Mouse (Mus musculus) G1E (cell line): ENCODE results near the gene Lzts3. TPM values are rescaled to one million over a fixed set of nuclear protein-coding genes. Genes with fewer than 3 reads are reported as not detected.

Experiments used
- ATAC-seq: 2 replicates; pipeline ENCODE4 v1.8.0; 2016; ENCODE audit warnings: mild to moderate bottlenecking; ENCODE audit not compliant: insufficient number of reproducible peaks, poor library complexity, low FRiP score, severe bottlenecking; ENCODE audit errors: extremely low read depth
- DNase-seq: peaks from one replicate; pipeline ENCODE4 v3.0.0; 2012; ENCODE audit warnings: low spot score
- H3K27me3 ChIP-seq: 2 replicates; pipeline ENCODE4 v1.6.1; 2012; ENCODE audit warnings: mild to moderate bottlenecking, low read length, inconsistent platforms; ENCODE audit not compliant: insufficient read depth
- H3K36me3 ChIP-seq: replicated peaks from 2 replicates; pipeline ENCODE3; 2012; ENCODE audit warnings: mild to moderate bottlenecking, inconsistent platforms
- H3K4me1 ChIP-seq: 2 replicates; pipeline ENCODE4 v1.6.1; 2012; ENCODE audit warnings: low read depth, low read length, inconsistent platforms, mixed read lengths; ENCODE audit not compliant: insufficient read depth
- H3K4me3 ChIP-seq: 2 replicates; pipeline ENCODE4 v1.5.1; 2012; ENCODE audit warnings: low read depth, mild to moderate bottlenecking, inconsistent platforms, low read length, moderate library complexity, mixed read lengths
- H3K9me3 ChIP-seq: replicated peaks from 2 replicates; pipeline ENCODE4 v1.6.1; 2012; ENCODE audit warnings: inconsistent platforms
- CTCF ChIP-seq: IDR thresholded peaks from 2 replicates; pipeline ENCODE4 v1.5.1; 2012; ENCODE audit warnings: low read depth, low read length, inconsistent platforms, mixed read lengths
- GATA1 ChIP-seq: IDR thresholded peaks from 2 replicates; pipeline ENCODE4 v1.6.1; 2012; ENCODE audit warnings: borderline replicate concordance, low read length, inconsistent platforms, mixed read lengths
- GATA2 ChIP-seq: IDR thresholded peaks from 2 replicates; pipeline ENCODE4 v1.6.1; 2012; ENCODE audit warnings: low read depth, low read length, inconsistent platforms, borderline replicate concordance
- POLR2AphosphoS5 ChIP-seq: IDR thresholded peaks from 2 replicates; pipeline ENCODE4 v1.6.1; 2012; ENCODE audit warnings: low read depth, low read length, inconsistent platforms; ENCODE audit not compliant: insufficient replicate concordance
- TAL1 ChIP-seq: conservative IDR thresholded peaks from 2 replicates; pipeline ENCODE4 v1.6.1; 2012; ENCODE audit warnings: low read depth, low read length, inconsistent platforms, mixed read lengths
- polyA plus RNA-seq: library from polyadenylated mRNA; stranded (reverse); fragments of >175 nt; gene quantifications from 2 replicates; pipeline ENCODE4 v1.2.3, GENCODE M21; 2012
- total RNA-seq, 2 experiments: library from RNA; stranded (forward) in 1 of 2; stranded (reverse) in 1 of 2; fragments of 200-1000 nt in 1 of 2; fragments of >200 nt in 1 of 2; fragmentation: Nextera tagmentation in 1 of 2; gene quantifications; 2 replicates each; pipeline ENCODE4 v1.2.3; 2014 to 2017

Lzts3 gene
- total and polyA plus RNA-seq, 3 experiments, result 0.55 to 1.1 TPM; not detected in 1

DNA sequence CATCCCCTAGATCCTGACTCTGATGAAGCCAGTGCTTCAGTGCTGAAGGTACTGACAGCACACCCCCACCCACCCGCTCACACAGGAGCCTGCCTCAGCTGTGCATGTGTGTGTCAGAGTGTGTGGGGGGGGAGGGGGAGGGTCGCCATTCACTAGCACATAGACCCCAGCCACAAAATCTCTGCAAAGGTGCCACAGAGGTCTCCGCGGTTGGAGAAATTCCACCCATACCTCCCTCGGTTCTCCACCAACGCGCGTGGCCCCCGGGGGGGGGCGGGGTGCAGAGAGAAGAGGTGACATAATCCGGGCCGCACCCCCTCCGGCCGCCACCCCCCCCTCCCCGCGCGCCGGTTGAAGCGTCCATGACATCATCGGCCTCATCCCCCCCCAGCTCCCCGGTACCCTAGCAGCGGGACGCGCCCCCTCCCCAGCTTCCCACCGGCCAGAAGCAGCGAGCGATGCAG is 374 bp downstream of the Lzts3 start:
- H3K27me3 ChIP-seq, result peaks cover 38% of the 10 kb centered on the region
- no peak for ATAC-seq

DNA sequence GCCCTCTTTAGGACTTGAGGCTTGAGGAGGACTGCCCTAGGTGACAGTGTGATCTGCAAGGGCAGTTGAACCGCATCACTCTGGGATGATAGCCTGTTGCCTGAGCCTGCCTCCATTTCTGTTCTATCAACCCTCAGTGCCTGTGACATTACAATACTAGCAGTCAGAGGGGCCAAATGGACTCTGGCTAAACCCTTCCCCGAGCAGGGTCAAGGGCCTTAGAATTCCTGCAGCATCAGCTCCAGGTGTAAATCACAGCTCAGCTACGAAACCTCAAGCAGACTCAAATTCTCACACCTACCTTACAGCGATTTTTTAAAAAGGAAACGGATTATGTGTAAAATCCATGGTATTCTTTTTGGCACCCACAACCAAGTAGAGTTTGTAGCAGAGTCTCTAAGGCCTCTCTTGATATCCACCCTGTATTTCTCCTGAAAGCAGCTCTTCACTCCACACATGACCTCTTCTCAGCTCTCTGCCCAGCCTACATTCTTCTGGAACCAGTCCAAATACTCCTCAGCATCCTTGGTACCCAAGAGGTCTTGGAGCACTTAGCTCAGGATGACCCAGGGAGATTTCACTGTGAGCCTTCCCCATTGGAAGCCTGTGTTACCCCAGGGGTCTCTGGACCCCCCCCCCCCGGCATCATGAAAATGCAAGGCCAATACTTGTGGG is 1.1 kb downstream of the Lzts3 start:
- H3K27me3 ChIP-seq, result peaks cover 43% of the 10 kb centered on the region
- H3K4me1 ChIP-seq, result peaks cover 17% of the 10 kb centered on the region
- TF ChIP-seq POLR2AphosphoS5 (no peak), TAL1 (no peak), CTCF (no peak), GATA1 (no peak), GATA2 (no peak)
- no peaks in the 10 kb centered on the region for H3K9me3 ChIP-seq
- H3K36me3 ChIP-seq, result peaks cover 3% of the 10 kb centered on the region
- H3K4me3 ChIP-seq, result no peak overlapping the region
- DNase-seq (no peak), ATAC-seq (no peak)

More for the DNA sequence above, 374 bp downstream of the Lzts3 start:
- Histone ChIP-seq H3K4me3 (peak overlapping the region; percentile 74), H3K4me1 (peaks cover 17% of the 10 kb centered on the region), H3K36me3 (peaks cover 8% of the 10 kb centered on the region), H3K9me3 (no peaks in the 10 kb centered on the region)
- DNase-seq, result no peak
- no peak for TF ChIP-seq CTCF

DNA sequence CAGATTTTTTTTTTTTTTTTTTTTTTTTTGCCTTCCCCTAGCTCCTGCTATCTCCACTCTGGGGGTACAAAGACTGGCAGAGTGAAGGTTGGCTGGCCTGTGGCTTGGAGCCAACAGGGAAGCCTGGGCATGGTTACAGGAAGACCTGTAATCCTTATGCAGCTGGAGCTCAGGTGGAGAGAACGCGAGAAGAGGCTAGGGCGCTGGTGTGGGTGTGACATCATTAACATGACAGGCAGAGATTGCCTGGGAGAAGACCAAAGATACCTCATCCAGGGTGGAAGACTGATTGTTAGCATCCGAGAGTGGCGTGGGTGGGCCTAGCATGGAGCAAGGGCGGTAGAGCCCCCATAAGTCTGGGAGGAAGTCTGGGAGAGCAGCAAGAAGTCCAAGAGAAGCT is 3.3 kb downstream of the Lzts3 start:
- Histone ChIP-seq H3K36me3 (peaks cover 3% of the 10 kb centered on the region), H3K27me3 (peaks cover 62% of the 10 kb centered on the region), H3K9me3 (no peaks in the 10 kb centered on the region), H3K4me1 (peaks cover 28% of the 10 kb centered on the region), H3K4me3 (no peak overlapping the region)
- TF ChIP-seq CTCF (no peak), TAL1 (no peak), GATA2 (no peak), POLR2AphosphoS5 (no peak), GATA1 (no peak)
- DNase-seq (no peak), ATAC-seq (no peak)

DNA sequence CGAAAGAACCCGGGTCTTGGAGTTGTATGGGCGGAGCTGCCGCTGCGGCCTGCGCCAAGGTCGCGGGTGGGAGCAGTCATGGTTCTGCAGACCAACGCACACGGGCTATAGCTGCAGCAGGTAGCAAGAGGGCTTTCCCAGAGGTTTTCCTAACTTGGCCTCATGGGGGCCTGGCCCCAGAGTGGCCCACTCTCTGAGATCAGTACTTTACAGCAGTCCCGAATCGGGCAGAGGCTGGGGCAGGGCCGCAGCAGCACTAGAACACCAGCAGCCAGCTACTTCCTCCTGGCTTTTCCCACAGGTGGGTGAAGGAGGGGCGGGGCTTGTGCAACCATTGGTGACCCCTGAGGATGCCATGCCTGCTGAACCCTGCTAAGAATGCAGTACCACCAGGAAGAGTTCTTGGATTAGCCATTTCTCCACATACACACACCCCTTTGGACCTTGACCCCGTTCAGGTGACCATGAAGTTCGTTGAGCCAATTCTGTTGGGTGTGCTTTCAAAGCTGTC is 4.4 kb downstream of the Lzts3 start:
- peaks cover 71% of the 10 kb centered on the region for H3K27me3 ChIP-seq
- TF ChIP-seq CTCF, result no peak
- TF ChIP-seq GATA2, result no peak
- no peak for TF ChIP-seq TAL1
- no peaks in the 10 kb centered on the region for H3K9me3 ChIP-seq
- ATAC-seq (no peak), DNase-seq (no peak)
- H3K4me3 ChIP-seq, result no peak overlapping the region
- H3K36me3 ChIP-seq, result peaks cover 3% of the 10 kb centered on the region
- peaks cover 31% of the 10 kb centered on the region for H3K4me1 ChIP-seq

DNA sequence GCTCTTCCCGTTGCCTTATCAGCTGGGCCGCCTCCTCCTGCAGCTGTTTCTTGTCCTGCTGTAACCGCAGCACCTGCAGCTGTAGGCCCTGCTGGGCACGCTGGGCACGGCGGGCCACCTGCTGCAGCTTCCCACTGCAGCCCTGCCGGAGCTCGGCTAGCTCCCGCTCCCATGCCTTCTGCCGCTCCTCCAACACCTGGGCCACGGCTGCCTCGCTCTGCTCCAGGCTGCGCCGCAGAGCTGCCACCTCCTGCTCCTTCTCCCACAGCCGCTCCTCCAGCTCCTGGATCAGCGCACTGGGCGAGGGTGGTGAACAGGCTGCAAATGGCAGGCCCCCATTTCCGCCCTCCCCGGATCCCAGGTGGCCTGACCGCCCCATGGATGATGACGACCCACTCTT is 6.8 kb downstream of the Lzts3 start:
- H3K4me3 ChIP-seq, result no peak overlapping the region

DNA sequence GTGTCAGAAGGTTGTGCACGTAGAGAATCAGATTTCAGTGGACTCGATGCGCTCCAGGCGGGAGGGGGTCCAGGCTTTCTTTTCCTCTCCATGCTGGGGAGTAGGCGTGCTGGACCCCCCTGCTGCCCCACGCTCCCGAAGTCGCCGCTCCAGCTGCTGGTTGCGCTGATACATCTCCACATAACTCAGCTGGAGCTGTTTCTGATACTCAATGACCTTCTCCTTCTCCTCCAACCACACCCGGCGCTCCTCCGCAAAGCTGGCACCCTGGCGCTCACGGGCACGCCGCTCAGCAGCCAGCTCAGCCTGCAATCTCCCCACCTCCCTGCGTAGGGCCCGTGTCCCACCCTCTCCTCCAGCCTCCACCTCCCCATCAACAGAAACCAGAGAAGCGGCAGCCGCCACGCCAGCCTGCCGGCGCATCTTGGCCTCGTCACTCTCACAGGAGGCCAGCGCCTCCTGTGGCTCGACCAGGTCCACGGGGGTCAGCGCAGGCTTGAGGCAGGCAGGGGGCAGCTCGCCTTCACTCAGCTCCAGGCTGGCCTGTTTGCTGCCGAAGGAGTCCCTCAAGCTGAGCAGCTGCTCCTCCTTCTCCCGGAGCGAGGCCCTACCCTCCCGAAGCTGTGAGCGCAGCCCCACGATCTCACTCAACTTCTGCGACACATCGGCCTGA is 7.7 kb downstream of the Lzts3 start:
- Histone ChIP-seq H3K4me3 (peak overlapping the region; percentile 26; the same call in 1 of the 2 replicates), H3K36me3 (peaks cover 3% of the 10 kb centered on the region), H3K4me1 (peaks cover 29% of the 10 kb centered on the region), H3K27me3 (peaks cover 53% of the 10 kb centered on the region), H3K9me3 (no peaks in the 10 kb centered on the region)
- ATAC-seq, result no peak
- TF ChIP-seq TAL1 (no peak), GATA1 (no peak), GATA2 (no peak), POLR2AphosphoS5 (no peak), CTCF (no peak)
- DNase-seq, result no peak

More for the DNA sequence above, 6.8 kb downstream of the Lzts3 start:
- Histone ChIP-seq H3K4me1 (peaks cover 25% of the 10 kb centered on the region), H3K27me3 (peaks cover 59% of the 10 kb centered on the region), H3K9me3 (no peaks in the 10 kb centered on the region), H3K36me3 (peaks cover 3% of the 10 kb centered on the region)
- DNase-seq, result no peak
- no peak for ATAC-seq
- TF ChIP-seq TAL1 (no peak), CTCF (no peak), POLR2AphosphoS5 (no peak), GATA1 (no peak), GATA2 (no peak)
